Mouse (Mus musculus) layer of hippocampus, postnatal 10 days (tissue): ENCODE measurements around the gene Dgki. TPM values are rescaled to one million over a fixed set of nuclear protein-coding genes. Genes with fewer than 3 reads are reported as not detected.

ENCODE experiments used
- DNase-seq, 2 experiments: peaks; one replicate each; pipeline ENCODE4 v3.0.0; 2021; ENCODE audit warnings: low spot score in 2 of 2
- total RNA-seq, 2 experiments: library from RNA; stranded (reverse); gene quantifications; 2 replicates each; pipeline ENCODE4 v1.2.3; 2021

Dgki gene
- total RNA-seq, 2 experiments from 2014 or later: 50.6 to 59.6 TPM

GRCm38 (mm10) chr6:37069836-37070600, 230.0 kb downstream of the Dgki start:
- DNase-seq: no peak

GRCm38 (mm10) chr6:37068737-37069136, 231.2 kb downstream of the Dgki start:
- no peak for DNase-seq

- DNase-seq: no peak
Observed at GRCm38 (mm10) chr6:37067357-37067756, 232.6 kb downstream of the Dgki start.

- no peak for DNase-seq
Observed at GRCm38 (mm10) chr6:37064214-37064830, 235.7 kb downstream of the Dgki start.

GRCm38 (mm10) chr6:37063266-37063665, 236.7 kb downstream of the Dgki start:
- DNase-seq: no peak

GRCm38 (mm10) chr6:37060114-37060513, 239.9 kb downstream of the Dgki start:
- DNase-seq: no peak

GRCm38 (mm10) chr6:37057957-37058356, 242.0 kb downstream of the Dgki start:
- no peak for DNase-seq

GRCm38 (mm10) chr6:37057536-37057935, 242.4 kb downstream of the Dgki start:
- no peak for DNase-seq

GRCm38 (mm10) chr6:37055634-37056033, 244.3 kb downstream of the Dgki start:
- no peak for DNase-seq

GRCm38 (mm10) chr6:37055128-37055527, 244.9 kb downstream of the Dgki start:
- no peak for DNase-seq

- DNase-seq: no peak
Observed at GRCm38 (mm10) chr6:37054435-37055020, 245.5 kb downstream of the Dgki start.

- no peak for DNase-seq
Observed at GRCm38 (mm10) chr6:37053411-37053810, 246.6 kb downstream of the Dgki start.

- no peak for DNase-seq
Observed at GRCm38 (mm10) chr6:37051652-37052051, 248.3 kb downstream of the Dgki start.

- DNase-seq: no peak
Observed at GRCm38 (mm10) chr6:37051150-37051549, 248.8 kb downstream of the Dgki start.

GRCm38 (mm10) chr6:37047611-37048129, 252.3 kb downstream of the Dgki start:
- no peak for DNase-seq

- DNase-seq: peak; percentile 70 to 74
Observed at GRCm38 (mm10) chr6:37046152-37046788, 253.7 kb downstream of the Dgki start.

GRCm38 (mm10) chr6:37044796-37045195, 255.2 kb downstream of the Dgki start:
- DNase-seq: no peak

GRCm38 (mm10) chr6:37038444-37038843, 261.5 kb downstream of the Dgki start:
- DNase-seq: peak; percentile 56 to 64

- DNase-seq: peak; percentile 65 to 75
Observed at GRCm38 (mm10) chr6:37037115-37037908, 262.7 kb downstream of the Dgki start.

- no peak for DNase-seq
Observed at GRCm38 (mm10) chr6:37035681-37036080, 264.3 kb downstream of the Dgki start.

- no peak for DNase-seq
Observed at GRCm38 (mm10) chr6:37030986-37031385, 269.0 kb downstream of the Dgki start.
